Mouse (Mus musculus) embryonic facial prominence, embryonic 10.5 days (tissue): ENCODE measurements around the gene Ass1. TPM values are rescaled to one million over a fixed set of nuclear protein-coding genes. Genes with fewer than 3 reads are reported as not detected.

Source experiments
- DNase-seq: peaks from one replicate; pipeline ENCODE4 v3.0.0-alpha.2; 2017; ENCODE audit warnings: low spot score
- H3K27ac ChIP-seq: fragments of 300-500 bp; sonication (generic); replicated peaks from 2 replicates; pipeline ENCODE4 v1.5.1; 2016; ENCODE audit warnings: mild to moderate bottlenecking
- H3K27me3 ChIP-seq: fragments of 300-500 bp; sonication (generic); replicated peaks from 2 replicates; pipeline ENCODE4 v1.6.1; 2016; ENCODE audit warnings: low read depth, mild to moderate bottlenecking; ENCODE audit not compliant: poor library complexity, severe bottlenecking
- H3K36me3 ChIP-seq: fragments of 300-500 bp; sonication (generic); replicated peaks from 2 replicates; pipeline ENCODE4 v1.6.1; 2016; ENCODE audit warnings: mild to moderate bottlenecking, moderate library complexity
- H3K4me1 ChIP-seq: fragments of 300-500 bp; sonication (generic); 2 replicates; pipeline ENCODE4 v1.6.1; 2016
- H3K4me3 ChIP-seq: fragments of 300-500 bp; sonication (generic); 2 replicates; pipeline ENCODE4 v1.5.1; 2016; ENCODE audit warnings: mild to moderate bottlenecking, moderate library complexity
- H3K9me3 ChIP-seq: fragments of 300-500 bp; sonication (generic); 2 replicates; pipeline ENCODE4 v1.6.1; 2016; ENCODE audit warnings: mild to moderate bottlenecking
- WGBS: fragments of 180-500 bp; shearing (Covaris S2); methylation state at CpG from one replicate; pipeline ENCODE4 v1.1.7; 2016; 5-methylcytosine and 5-hydroxymethylcytosine counted together
- polyA plus RNA-seq: library from polyadenylated mRNA; unstranded; fragments of >200 nt; fragmentation: Nextera tagmentation; extraction: Ambion mirVana; gene quantifications from 2 replicates; pipeline ENCODE4 v1.2.1, GENCODE M21; 2016

Ass1 gene
- polyA plus RNA-seq, 1 experiment from 2014 or later = 16.1 TPM

DNA sequence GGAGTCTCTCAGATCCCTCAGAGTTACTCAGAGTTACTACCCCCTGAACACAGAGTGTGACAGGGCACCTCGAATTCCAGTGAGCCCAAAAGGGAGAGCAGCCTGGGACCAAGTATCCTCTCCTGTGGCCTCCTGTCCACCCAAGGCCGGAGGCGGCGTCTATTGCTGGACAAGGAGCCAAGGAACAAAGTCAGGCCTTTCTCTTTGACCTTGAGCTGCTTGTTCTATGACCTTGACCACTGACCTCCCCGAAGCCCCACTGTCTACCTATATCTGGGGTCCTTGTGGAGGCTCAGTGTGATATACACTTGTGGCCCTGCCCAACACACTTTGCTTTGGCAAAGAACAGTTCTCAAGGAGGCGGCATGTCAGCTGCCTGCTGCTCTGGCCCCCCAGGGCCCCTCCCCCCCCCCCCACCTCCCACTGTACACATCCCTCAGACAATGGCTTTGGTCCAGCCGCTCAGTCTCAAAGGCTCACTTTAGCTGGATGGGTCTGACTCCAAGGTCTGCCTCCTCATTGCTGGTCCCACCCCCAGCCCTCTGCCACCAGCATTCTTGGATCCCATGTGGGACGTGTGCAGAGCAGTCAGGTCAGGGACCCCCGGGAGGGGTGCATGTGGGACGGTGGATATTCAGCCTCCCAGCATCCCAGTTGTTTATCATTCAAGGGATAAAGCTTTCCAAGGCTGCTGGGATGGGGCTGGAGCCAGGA, 6.3 kb downstream of the Ass1 start:
- 72% methylated on average over 10 of the region's 10 CpGs for WGBS
- Histone ChIP-seq H3K27ac (no peak overlapping the region), H3K9me3 (no peaks in the 10 kb centered on the region), H3K27me3 (peaks cover 35% of the 10 kb centered on the region), H3K4me1 (peaks cover 33% of the 10 kb centered on the region), H3K36me3 (no peaks in the 10 kb centered on the region), H3K4me3 (no peak overlapping the region)
- no peak for DNase-seq

GRCm38 (mm10) chr2:31477234-31478161, 7.5 kb downstream of the Ass1 start:
- H3K9me3 ChIP-seq = no peaks in the 10 kb centered on the region
- 77% methylated on average over 12 of the region's 12 CpGs for WGBS
- H3K27ac ChIP-seq = 0 out of 2 replicates have a peak overlapping the region, but pooled peaks have one; percentile 10
- no peak for DNase-seq
- no peaks in the 10 kb centered on the region for H3K36me3 ChIP-seq
- peaks cover 25% of the 10 kb centered on the region for H3K4me1 ChIP-seq
- no peak overlapping the region for H3K4me3 ChIP-seq
- peaks cover 33% of the 10 kb centered on the region for H3K27me3 ChIP-seq

GRCm38 (mm10) chr2:31482914-31483575, 13.0 kb downstream of the Ass1 start:
- Histone ChIP-seq H3K27ac (no peak overlapping the region), H3K36me3 (no peaks in the 10 kb centered on the region), H3K4me3 (no peak overlapping the region), H3K27me3 (peaks cover 61% of the 10 kb centered on the region), H3K9me3 (no peaks in the 10 kb centered on the region), H3K4me1 (peaks cover 22% of the 10 kb centered on the region)
- DNase-seq = peak; percentile 85
- 30% methylated on average over 8 of the region's 8 CpGs for WGBS

GRCm38 (mm10) chr2:31484187-31484586, 14.2 kb downstream of the Ass1 start:
- WGBS = 19% methylated on average over 5 of the region's 5 CpGs
- peaks cover 68% of the 10 kb centered on the region for H3K27me3 ChIP-seq
- DNase-seq = peak; percentile 89
- H3K4me1 ChIP-seq = peaks cover 32% of the 10 kb centered on the region
- no peaks in the 10 kb centered on the region for H3K36me3 ChIP-seq
- no peaks in the 10 kb centered on the region for H3K9me3 ChIP-seq
- H3K4me3 ChIP-seq = no peak overlapping the region
- H3K27ac ChIP-seq = no peak overlapping the region

DNA sequence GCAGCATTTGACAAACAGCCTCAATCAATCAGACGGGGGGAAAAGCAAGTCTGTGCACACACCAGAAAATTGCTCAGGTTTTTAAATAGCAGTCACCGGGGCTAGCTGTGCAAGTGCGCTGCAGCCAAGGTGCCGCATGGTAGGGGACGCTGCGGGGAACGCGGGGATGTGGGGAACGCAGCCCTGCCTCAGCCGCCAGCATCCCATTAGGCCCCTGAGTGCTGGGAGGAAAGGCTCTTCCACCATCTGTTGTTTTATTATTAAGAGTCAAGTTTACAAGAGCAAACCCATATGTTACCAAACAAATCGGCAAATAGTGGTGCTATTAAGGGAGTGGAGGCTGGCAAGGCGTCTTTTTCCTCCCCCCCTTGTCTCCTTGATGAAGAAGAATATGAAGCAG, 19.2 kb downstream of the Ass1 start:
- Histone ChIP-seq H3K9me3 (no peaks in the 10 kb centered on the region), H3K4me3 (no peak overlapping the region), H3K27ac (no peak overlapping the region), H3K27me3 (peaks cover 88% of the 10 kb centered on the region), H3K36me3 (no peaks in the 10 kb centered on the region), H3K4me1 (peaks cover 54% of the 10 kb centered on the region)
- DNase-seq = no peak
- 54% methylated on average over 12 of the region's 12 CpGs for WGBS

- 88% methylated on average over 2 of the region's 2 CpGs for WGBS
- no peak overlapping the region for H3K27ac ChIP-seq
- H3K4me3 ChIP-seq = no peak overlapping the region
- no peaks in the 10 kb centered on the region for H3K36me3 ChIP-seq
- peaks cover 92% of the 10 kb centered on the region for H3K27me3 ChIP-seq
- no peak for DNase-seq
- peaks cover 54% of the 10 kb centered on the region for H3K4me1 ChIP-seq
- no peaks in the 10 kb centered on the region for H3K9me3 ChIP-seq
These were observed 20.5 kb downstream of the Ass1 start for GRCm38 (mm10) chr2:31490556-31490955.

DNA sequence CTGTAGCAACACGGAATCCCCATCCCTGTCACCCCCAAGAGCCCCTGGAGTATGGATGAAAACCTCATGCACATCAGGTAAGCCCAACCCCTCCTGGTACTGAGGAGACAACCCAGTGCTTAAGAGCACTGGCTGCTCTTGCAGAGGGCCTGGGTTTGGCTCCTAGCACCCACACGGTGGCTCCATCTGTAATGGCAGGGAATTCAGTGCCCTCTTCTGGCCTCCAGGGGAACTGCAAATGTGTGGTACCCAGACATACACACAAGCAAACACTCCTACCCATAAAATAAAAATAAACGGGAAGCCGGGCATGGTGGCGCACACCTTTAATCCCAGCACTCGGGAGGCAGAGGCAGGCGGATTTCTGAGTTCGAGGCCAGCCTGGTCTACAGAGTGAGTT, 22.3 kb downstream of the Ass1 start:
- peaks cover 94% of the 10 kb centered on the region for H3K27me3 ChIP-seq
- H3K9me3 ChIP-seq = no peaks in the 10 kb centered on the region
- WGBS = 95% methylated on average over 8 of the region's 8 CpGs

DNA sequence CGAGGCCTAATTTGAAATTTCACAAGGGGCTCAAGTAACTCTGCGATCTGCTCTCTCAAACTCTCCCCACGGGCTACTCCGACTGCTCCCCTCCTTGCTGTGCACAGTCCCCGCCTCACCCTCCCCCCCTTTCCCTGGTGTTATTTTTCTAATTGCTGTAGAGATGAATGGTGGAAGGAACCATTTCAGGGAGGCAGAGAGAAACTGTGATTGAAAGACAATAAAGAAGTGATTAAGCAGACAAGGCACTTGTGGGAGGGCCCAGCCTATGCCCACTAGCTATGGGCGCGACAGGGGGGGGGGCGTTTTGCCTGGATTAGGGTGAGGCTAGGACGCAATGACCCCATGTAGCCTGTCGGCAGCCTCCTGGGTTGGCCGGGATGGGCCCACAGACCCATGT, 23.2 kb downstream of the Ass1 start:
- H3K27ac ChIP-seq = peak overlapping the region; percentile 31; the same call in 1 of the 2 replicates
- H3K36me3 ChIP-seq = no peaks in the 10 kb centered on the region
- H3K4me1 ChIP-seq = peaks cover 71% of the 10 kb centered on the region
- DNase-seq = no peak
- peaks cover 95% of the 10 kb centered on the region for H3K27me3 ChIP-seq
- 37% methylated on average over 11 of the region's 11 CpGs for WGBS
- H3K4me3 ChIP-seq = no peak overlapping the region
- no peaks in the 10 kb centered on the region for H3K9me3 ChIP-seq

More for the DNA sequence above, 22.3 kb downstream of the Ass1 start:
- Histone ChIP-seq H3K4me1 (peaks cover 71% of the 10 kb centered on the region), H3K36me3 (no peaks in the 10 kb centered on the region), H3K4me3 (no peak overlapping the region), H3K27ac (no peak overlapping the region)
- no peak for DNase-seq

- DNase-seq = no peak
- H3K27ac ChIP-seq = peak overlapping the region; percentile 4; the same call in 1 of the 2 replicates
- H3K27me3 ChIP-seq = peaks cover 95% of the 10 kb centered on the region
- no peaks in the 10 kb centered on the region for H3K36me3 ChIP-seq
- 52% methylated on average over 5 of the region's 5 CpGs for WGBS
- no peak overlapping the region for H3K4me3 ChIP-seq
- H3K9me3 ChIP-seq = no peaks in the 10 kb centered on the region
- H3K4me1 ChIP-seq = peaks cover 72% of the 10 kb centered on the region
These were observed 24.3 kb downstream of the Ass1 start for GRCm38 (mm10) chr2:31494315-31494714.

- Histone ChIP-seq H3K36me3 (no peaks in the 10 kb centered on the region), H3K4me1 (peaks cover 75% of the 10 kb centered on the region), H3K9me3 (no peaks in the 10 kb centered on the region), H3K27ac (peak overlapping the region; percentile 4; the same call in 1 of the 2 replicates), H3K4me3 (no peak overlapping the region), H3K27me3 (peaks cover 96% of the 10 kb centered on the region)
- DNase-seq = no peak
- 57% methylated on average over 13 of the region's 13 CpGs for WGBS
These were observed 25.1 kb downstream of the Ass1 start for GRCm38 (mm10) chr2:31495046-31495476.

- no peak overlapping the region for H3K27ac ChIP-seq
- WGBS = 71% methylated on average over 1 of the region's 1 CpGs
- H3K4me3 ChIP-seq = no peak overlapping the region
- peaks cover 99% of the 10 kb centered on the region for H3K27me3 ChIP-seq
- no peak for DNase-seq
- no peaks in the 10 kb centered on the region for H3K36me3 ChIP-seq
- H3K9me3 ChIP-seq = no peaks in the 10 kb centered on the region
- peaks cover 85% of the 10 kb centered on the region for H3K4me1 ChIP-seq
These were observed 26.1 kb downstream of the Ass1 start for GRCm38 (mm10) chr2:31496141-31496540.

- peak overlapping the region; percentile 49 for H3K27ac ChIP-seq
- WGBS = 60% methylated on average over 7 of the region's 7 CpGs
- H3K27me3 ChIP-seq = peaks cover 99% of the 10 kb centered on the region
- DNase-seq = no peak
- H3K4me3 ChIP-seq = no peak overlapping the region
- H3K9me3 ChIP-seq = no peaks in the 10 kb centered on the region
- peaks cover 95% of the 10 kb centered on the region for H3K4me1 ChIP-seq
- no peaks in the 10 kb centered on the region for H3K36me3 ChIP-seq
These were observed 27.1 kb downstream of the Ass1 start for GRCm38 (mm10) chr2:31497113-31497512.
